Comparison of ENCODE assay signal across 23 mouse cellular contexts in genomic region chr13:64031254-64031653, GRCm38 (mm10). TPM values are rescaled to one million over a fixed set of nuclear protein-coding genes. Genes with fewer than 3 reads are reported as not detected.
DNase-seq lines count a peak whose midpoint lies in the region; ATAC-seq and TF ChIP-seq lines count a peak whose summit lies in the region.
"Had no signal": no experiment of that assay in that cellular context is flagged by ENCODE, and none has a peak within 500 bp of the region (broad histone marks: within the 10 kb centered on the region; RNA-seq: fewer than 3 reads in every experiment).

No protein-coding gene starts in this region.

- H3K4me2 ChIP-seq in intestine, embryonic 15.5 days (replicated peaks) = no peak overlapping the region
- no peak overlapping the region for H3K4me2 ChIP-seq in lung, postnatal 0 days (replicated peaks; ENCODE audit: low read depth, low read length)
- H3K4me2 ChIP-seq in forebrain, embryonic 12.5 days = no peak overlapping the region
- H3K4me2 ChIP-seq: heart, embryonic 15.5 days; hindbrain, embryonic 14.5 days; limb, embryonic 12.5 days; liver, embryonic 13.5 days; neural tube, embryonic 15.5 days had no signal

- 62% methylated on average over 4 of the region's 4 CpGs for WGBS in intestine, embryonic 15.5 days
- WGBS in lung, postnatal 0 days = 39% methylated on average over 4 of the region's 4 CpGs
- WGBS in forebrain, embryonic 12.5 days = 72% methylated on average over 4 of the region's 4 CpGs

- DNase-seq in lung, adult 18-20 months = peak; percentile 14 to 54
- DNase-seq in lung, postnatal 14 days = no peak
- peak; percentile 87 for DNase-seq in lung, postnatal 0 days (ENCODE audit: low spot score)
- no peak for DNase-seq in heart, adult 9 months (ENCODE audit: low spot score in 2 of 2)
- DNase-seq in right cerebral cortex, adult 2 months (ENCODE audit: low spot score in 2 of 2) = no peak
- DNase-seq: B cell, adult 2 months; cerebellum, adult 8-10 months; cerebellum, postnatal 36 days; gastrocnemius, postnatal 36 days; heart, adult 2 months; heart, postnatal 36 days; liver, embryonic 13.5 days had no signal

- H3K27ac ChIP-seq in intestine, embryonic 15.5 days = no peak overlapping the region
- no peak overlapping the region for H3K27ac ChIP-seq in lung, postnatal 0 days (ENCODE audit: low read length)
- no peak overlapping the region for H3K27ac ChIP-seq in forebrain, embryonic 12.5 days
- H3K27ac ChIP-seq: heart, adult 2 months; heart, embryonic 15.5 days; hindbrain, embryonic 14.5 days; limb, embryonic 12.5 days; liver, embryonic 13.5 days; midbrain, embryonic 10.5 days; neural tube, embryonic 15.5 days had no signal

- no peak overlapping the region for H3K4me3 ChIP-seq in intestine, embryonic 15.5 days (replicated peaks)
- H3K4me3 ChIP-seq in lung, postnatal 0 days (ENCODE audit: low read depth, low read length) = no peak overlapping the region
- H3K4me3 ChIP-seq in forebrain, embryonic 12.5 days (replicated peaks) = no peak overlapping the region
- H3K4me3 ChIP-seq: heart, adult 2 months; heart, embryonic 15.5 days; limb, embryonic 12.5 days; liver, embryonic 13.5 days; midbrain, embryonic 10.5 days; neural tube, embryonic 15.5 days had no signal

- H3K4me1 ChIP-seq in intestine, embryonic 15.5 days (replicated peaks) = peaks cover 14% of the 10 kb centered on the region
- H3K4me1 ChIP-seq in lung, postnatal 0 days (ENCODE audit: insufficient read depth, low read depth, low read length) = no peaks in the 10 kb centered on the region
- H3K4me1 ChIP-seq in forebrain, embryonic 12.5 days = peaks cover 6% of the 10 kb centered on the region; the same call in 1 of the 2 replicates
- H3K4me1 ChIP-seq: neural tube, embryonic 15.5 days had no signal

- no peaks in the 10 kb centered on the region for H3K27me3 ChIP-seq in intestine, embryonic 15.5 days (replicated peaks)
- H3K27me3 ChIP-seq in lung, postnatal 0 days (replicated peaks; ENCODE audit: insufficient read depth, low read length) = no peaks in the 10 kb centered on the region
- peaks cover 18% of the 10 kb centered on the region for H3K27me3 ChIP-seq in forebrain, embryonic 12.5 days
- H3K27me3 ChIP-seq: CH12.LX; heart, embryonic 15.5 days; neural tube, embryonic 15.5 days had no signal

- TF ChIP-seq CTCF in lung, postnatal 0 days (IDR thresholded peaks at IDR 0.05) = peak; percentile 27

- no peaks in the 10 kb centered on the region for H3K36me3 ChIP-seq in intestine, embryonic 15.5 days
- H3K36me3 ChIP-seq in lung, postnatal 0 days (ENCODE audit: insufficient read depth, low read length) = no peaks in the 10 kb centered on the region
- H3K36me3 ChIP-seq in forebrain, embryonic 12.5 days (replicated peaks) = no peaks in the 10 kb centered on the region
- H3K36me3 ChIP-seq: heart, embryonic 15.5 days; limb, embryonic 12.5 days; liver, embryonic 13.5 days; midbrain, embryonic 10.5 days; neural tube, embryonic 15.5 days had no signal

- TF ChIP-seq EP300 in lung, postnatal 0 days (IDR thresholded peaks at IDR 0.05) = peak; percentile 78

- no peaks in the 10 kb centered on the region for H3K9me3 ChIP-seq in intestine, embryonic 15.5 days
- no peaks in the 10 kb centered on the region for H3K9me3 ChIP-seq in lung, postnatal 0 days (ENCODE audit: low read length)
- no peaks in the 10 kb centered on the region for H3K9me3 ChIP-seq in forebrain, embryonic 12.5 days
- H3K9me3 ChIP-seq: heart, embryonic 15.5 days; limb, embryonic 12.5 days; liver, embryonic 13.5 days; midbrain, embryonic 10.5 days; neural tube, embryonic 15.5 days had no signal

- H3K9ac ChIP-seq in intestine, embryonic 15.5 days = no peak overlapping the region
- H3K9ac ChIP-seq in lung, postnatal 0 days (replicated peaks; ENCODE audit: low read depth) = no peak overlapping the region
- no peak overlapping the region for H3K9ac ChIP-seq in forebrain, embryonic 12.5 days
- H3K9ac ChIP-seq: heart, embryonic 15.5 days; hindbrain, embryonic 14.5 days; limb, embryonic 12.5 days; liver, embryonic 13.5 days; neural tube, embryonic 15.5 days had no signal

- peak; percentile 64 for ATAC-seq in intestine, embryonic 15.5 days
- ATAC-seq in lung, postnatal 0 days = peak; percentile 93
- no peak for ATAC-seq in forebrain, embryonic 12.5 days (ENCODE audit: low FRiP score)
- ATAC-seq: activated CD4-positive, CD25-positive, alpha-beta regulatory T cell, adult 4 months; inflammation-experienced regulatory T-cells, adult 6 months had no signal

RNA-seq across cellular contexts. Expression of gene Hsd17b3, which starts 57.8 kb away (rescaled TPM):
- polyA plus RNA-seq in intestine, embryonic 15.5 days (2015; fragmentation: Nextera tagmentation; extraction: Ambion mirVana) = not detected in 2 replicates
- polyA plus RNA-seq in lung, postnatal 0 days (2015; fragmentation: Nextera tagmentation; extraction: Ambion mirVana) = not detected in 2 replicates
- not detected in 2 replicates for polyA plus RNA-seq in forebrain, embryonic 12.5 days (2016; fragmentation: Nextera tagmentation; extraction: Ambion mirVana)
- polyA plus RNA-seq: activated CD4-positive, CD25-positive, alpha-beta regulatory T cell, adult 4 months; forebrain, embryonic 11.5 days; heart, adult 2 months; heart, embryonic 15.5 days; hindbrain, embryonic 14.5 days; inflammation-experienced regulatory T-cells, adult 6 months; limb, embryonic 12.5 days; liver, embryonic 13.5 days; midbrain, embryonic 10.5 days; neural tube, embryonic 15.5 days had no signal

Comparison
In these comparisons a context has a peak if more than half of its experiments do, and no peak if none do; other contexts are left out.
1. DNase-seq: peak in lung, adult 18-20 months (2 of 2) and lung, postnatal 0 days (single experiment); none in lung, postnatal 14 days (single experiment), heart, adult 9 months (0 of 2) and right cerebral cortex, adult 2 months (0 of 2).